Mouse (Mus musculus) forebrain, embryonic 14.5 days (tissue): ENCODE results near the gene Spen. TPM values are rescaled to one million over a fixed set of nuclear protein-coding genes. Genes with fewer than 3 reads are reported as not detected.
A peak's percentile ranks its signal among the peaks of the same experiment; 100 is the strongest.

Source experiments
- ATAC-seq: fragments of 200-750 bp; cut with Nextera tagmentation; 2 replicates; pipeline ENCODE4 v1.8.0; 2017; ENCODE audit warnings: mild to moderate bottlenecking, moderate library complexity
- DNase-seq: peaks from one replicate; pipeline ENCODE4 v3.0.0-alpha.2; 2015; ENCODE audit warnings: low spot score
- H3K27ac ChIP-seq: fragments of 300-500 bp; sonication (generic); 2 replicates; pipeline ENCODE4 v1.5.1; 2014; ENCODE audit warnings: low read depth, mild to moderate bottlenecking, control low read depth, low read length, moderate library complexity
- H3K27me3 ChIP-seq: fragments of 300-500 bp; sonication (generic); replicated peaks from 2 replicates; pipeline ENCODE4 v1.6.1; 2014; ENCODE audit warnings: low read length, control low read depth, mixed read lengths; ENCODE audit not compliant: control insufficient read depth, insufficient read depth
- H3K36me3 ChIP-seq: fragments of 300-500 bp; sonication (generic); 2 replicates; pipeline ENCODE4 v1.6.1; 2014; ENCODE audit warnings: low read length, control low read depth; ENCODE audit not compliant: control insufficient read depth, insufficient read depth
- H3K4me1 ChIP-seq: fragments of 300-500 bp; sonication (generic); 2 replicates; pipeline ENCODE4 v1.6.1; 2014; ENCODE audit warnings: antibody characterized with exemption, low read length, control low read depth; ENCODE audit not compliant: control insufficient read depth, insufficient read depth
- H3K4me2 ChIP-seq: fragments of 300-500 bp; sonication (generic); 2 replicates; pipeline ENCODE4 v1.6.1; 2014; ENCODE audit warnings: mild to moderate bottlenecking, control low read depth, low read length
- H3K4me3 ChIP-seq: fragments of 300-500 bp; sonication (generic); 2 replicates; pipeline ENCODE4 v1.5.1; 2014; ENCODE audit warnings: low read depth, low read length, control low read depth
- H3K9ac ChIP-seq: fragments of 300-500 bp; sonication (generic); 2 replicates; pipeline ENCODE4 v1.6.1; 2014; ENCODE audit warnings: mild to moderate bottlenecking, low read length, control low read depth, moderate library complexity
- H3K9me3 ChIP-seq: fragments of 300-500 bp; sonication (generic); replicated peaks from 2 replicates; pipeline ENCODE4 v1.6.1; 2016; ENCODE audit warnings: low read length, control low read depth, mixed read lengths; ENCODE audit not compliant: control insufficient read depth
- WGBS: fragments of 180-500 bp; shearing (Covaris S2); extraction: QIAGEN DNeasy Blood & Tissue Kit; methylation state at CpG from one replicate; pipeline ENCODE4 v1.1.7; 2014; 5-methylcytosine and 5-hydroxymethylcytosine counted together
- polyA plus RNA-seq: library from polyadenylated mRNA; unstranded; fragments of >200 nt; fragmentation: Nextera tagmentation; extraction: Ambion mirVana; gene quantifications from 2 replicates; pipeline ENCODE4 v1.2.1, GENCODE M21; 2014

Gene Spen
- polyA plus RNA-seq, 1 experiment from 2014 or later: 10.7 TPM

DNA sequence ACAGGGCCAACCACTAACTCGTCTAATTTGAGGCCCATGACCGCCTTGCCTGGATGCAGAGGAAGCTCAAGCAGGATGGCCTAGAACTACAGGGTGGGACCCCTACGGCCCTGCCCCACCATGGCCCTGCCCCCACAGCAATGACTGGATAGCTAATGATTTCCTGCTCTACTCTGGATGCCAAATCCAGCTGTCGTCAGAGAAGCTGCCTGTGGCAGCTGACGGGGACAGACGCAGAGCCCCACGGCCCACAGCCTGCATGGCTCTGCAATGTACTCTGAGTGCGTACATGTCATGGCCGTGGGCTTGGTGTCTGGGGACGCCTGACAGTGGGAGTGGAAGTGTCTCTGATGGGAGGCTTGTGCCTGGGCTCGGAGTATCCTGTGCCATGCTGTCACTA is 54.3 kb downstream of the Spen start:
- H3K27me3 ChIP-seq: no peaks in the 10 kb centered on the region
- H3K4me2 ChIP-seq: no peak overlapping the region
- DNase-seq: no peak
- no peaks in the 10 kb centered on the region for H3K4me1 ChIP-seq
- H3K4me3 ChIP-seq: no peak overlapping the region
- no peak overlapping the region for H3K27ac ChIP-seq
- H3K9ac ChIP-seq: no peak overlapping the region
- H3K36me3 ChIP-seq: peaks cover 94% of the 10 kb centered on the region
- 89% methylated on average over 11 of the region's 11 CpGs for WGBS
- ATAC-seq: no peak
- no peaks in the 10 kb centered on the region for H3K9me3 ChIP-seq

DNA sequence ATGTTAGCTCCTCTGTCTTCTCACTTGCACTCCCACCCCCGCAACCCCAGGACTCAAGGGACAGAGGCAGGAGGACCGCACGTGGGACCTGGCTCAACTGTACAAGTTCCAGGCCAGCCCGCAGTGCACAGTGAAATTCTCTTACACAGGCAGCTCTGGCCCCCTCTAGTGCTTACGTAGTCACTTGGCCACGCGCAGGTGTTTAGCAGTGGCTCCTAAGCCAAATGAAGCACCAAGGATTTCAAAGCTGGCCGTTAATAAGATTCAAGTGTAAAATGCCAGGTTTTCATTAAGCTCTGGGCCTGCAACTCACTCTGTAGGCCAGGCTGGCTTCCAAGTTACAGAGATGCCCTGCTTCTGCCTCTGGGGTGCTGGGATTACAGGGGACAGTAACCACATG is 59.0 kb downstream of the Spen start:
- WGBS: 90% methylated on average over 8 of the region's 8 CpGs
- peaks cover 94% of the 10 kb centered on the region for H3K36me3 ChIP-seq
- peak; percentile 16 for DNase-seq
- H3K27me3 ChIP-seq: no peaks in the 10 kb centered on the region
- H3K4me3 ChIP-seq: no peak overlapping the region
- 0 out of 2 replicates have a peak overlapping the region, but pooled peaks have one; percentile 39 for H3K27ac ChIP-seq
- H3K4me2 ChIP-seq: no peak overlapping the region
- no peaks in the 10 kb centered on the region for H3K9me3 ChIP-seq
- no peak overlapping the region for H3K9ac ChIP-seq
- H3K4me1 ChIP-seq: no peaks in the 10 kb centered on the region
- ATAC-seq: no peak

GRCm38 (mm10) chr4:141478794-141479193 is 59.6 kb downstream of the Spen start:
- H3K4me3 ChIP-seq: no peak overlapping the region
- no peak for ATAC-seq
- WGBS: 94% methylated on average over 32 of the region's 32 CpGs
- DNase-seq: no peak
- H3K36me3 ChIP-seq: peaks cover 94% of the 10 kb centered on the region
- H3K27me3 ChIP-seq: no peaks in the 10 kb centered on the region
- H3K27ac ChIP-seq: peak overlapping the region; percentile 77; the same call in 1 of the 2 replicates
- no peaks in the 10 kb centered on the region for H3K9me3 ChIP-seq
- H3K4me2 ChIP-seq: no peak overlapping the region
- H3K9ac ChIP-seq: no peak overlapping the region
- H3K4me1 ChIP-seq: no peaks in the 10 kb centered on the region

GRCm38 (mm10) chr4:141478225-141478624 is 60.2 kb downstream of the Spen start:
- H3K4me2 ChIP-seq: no peak overlapping the region
- peaks cover 94% of the 10 kb centered on the region for H3K36me3 ChIP-seq
- no peaks in the 10 kb centered on the region for H3K4me1 ChIP-seq
- no peaks in the 10 kb centered on the region for H3K27me3 ChIP-seq
- DNase-seq (no peak), ATAC-seq (no peak; the same call in 1 of the 2 replicates)
- peak overlapping the region; percentile 77 for H3K27ac ChIP-seq
- no peak overlapping the region for H3K9ac ChIP-seq
- WGBS: 81% methylated on average over 23 of the region's 23 CpGs
- no peak overlapping the region for H3K4me3 ChIP-seq
- no peaks in the 10 kb centered on the region for H3K9me3 ChIP-seq

- peak overlapping the region; percentile 53 for H3K27ac ChIP-seq
- WGBS: 70% methylated on average over 16 of the region's 16 CpGs
- peak; percentile 37; the same call in 1 of the 2 replicates for ATAC-seq
Measured at GRCm38 (mm10) chr4:141477681-141478102, 60.7 kb downstream of the Spen start.

DNA sequence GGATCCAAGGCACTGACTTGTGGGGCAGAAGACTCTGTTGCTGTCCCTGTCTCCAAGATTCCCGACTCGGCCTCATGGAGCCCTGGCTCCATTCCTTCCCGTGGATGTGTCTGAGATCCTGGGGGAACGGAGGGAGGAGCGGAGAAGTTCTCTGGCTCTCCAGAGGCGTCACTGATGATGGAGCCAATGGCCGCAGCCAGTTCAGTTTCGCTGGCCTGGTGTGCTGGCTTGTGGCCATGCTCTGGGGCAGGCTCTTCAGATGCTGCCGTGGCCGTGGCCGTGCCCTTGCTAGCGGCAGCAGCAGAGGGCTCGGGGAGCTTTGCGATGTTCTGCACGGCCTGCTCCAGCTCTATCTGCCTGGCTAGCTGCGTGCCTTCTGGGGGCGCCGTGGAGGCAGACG is 64.0 kb downstream of the Spen start:
- no peak overlapping the region for H3K9ac ChIP-seq
- H3K27me3 ChIP-seq: no peaks in the 10 kb centered on the region
- ATAC-seq (no peak), DNase-seq (no peak)
- H3K36me3 ChIP-seq: peaks cover 98% of the 10 kb centered on the region
- WGBS: 90% methylated on average over 19 of the region's 19 CpGs
- H3K4me3 ChIP-seq: no peak overlapping the region
- H3K9me3 ChIP-seq: no peaks in the 10 kb centered on the region
- H3K4me2 ChIP-seq: no peak overlapping the region
- no peaks in the 10 kb centered on the region for H3K4me1 ChIP-seq
- H3K27ac ChIP-seq: no peak overlapping the region

More at GRCm38 (mm10) chr4:141477681-141478102, 60.7 kb downstream of the Spen start:
- Histone ChIP-seq H3K27me3 (no peaks in the 10 kb centered on the region), H3K4me3 (no peak overlapping the region), H3K9me3 (no peaks in the 10 kb centered on the region), H3K36me3 (peaks cover 94% of the 10 kb centered on the region), H3K4me2 (no peak overlapping the region), H3K4me1 (no peaks in the 10 kb centered on the region), H3K9ac (no peak overlapping the region)
- peak; percentile 65 for DNase-seq

DNA sequence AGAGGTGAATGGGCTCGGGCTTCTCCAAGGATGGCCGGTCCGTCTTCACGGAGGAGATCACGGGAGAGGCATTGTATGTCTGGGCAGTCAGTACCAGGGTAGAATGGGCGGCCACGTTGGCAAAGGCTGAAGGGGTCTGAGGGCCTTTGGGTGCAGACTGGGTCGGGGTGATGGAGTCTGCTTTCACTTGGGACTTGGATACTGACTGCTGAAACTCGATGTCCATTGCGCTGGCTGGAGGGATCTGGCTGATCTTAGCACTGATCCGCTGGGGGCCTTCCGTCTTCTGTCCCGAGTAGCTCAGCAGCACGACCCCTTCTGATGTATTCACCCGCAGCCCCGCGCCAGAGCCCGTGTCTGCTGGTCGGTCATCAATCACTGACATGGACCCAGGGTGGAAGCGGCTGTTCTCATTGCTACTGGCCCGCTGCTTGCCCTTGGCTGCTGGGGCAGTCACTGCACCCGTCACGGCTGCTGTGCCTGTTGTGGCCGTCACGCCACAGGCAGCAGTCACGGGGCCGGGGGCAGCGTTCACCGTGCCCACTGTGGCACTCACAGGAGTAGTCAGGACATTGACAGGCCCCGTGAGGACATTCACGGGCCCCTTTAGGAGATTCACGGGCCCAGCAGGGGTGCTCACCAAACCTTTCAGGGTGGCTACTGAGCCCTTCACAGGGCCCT is 65.6 kb downstream of the Spen start:
- ATAC-seq (no peak), DNase-seq (no peak)
- Histone ChIP-seq H3K9me3 (no peaks in the 10 kb centered on the region), H3K4me2 (no peak overlapping the region), H3K4me1 (no peaks in the 10 kb centered on the region), H3K4me3 (no peak overlapping the region), H3K27me3 (no peaks in the 10 kb centered on the region), H3K36me3 (peaks cover 99% of the 10 kb centered on the region), H3K27ac (no peak overlapping the region), H3K9ac (no peak overlapping the region)
- 94% methylated on average over 32 of the region's 32 CpGs for WGBS

DNA sequence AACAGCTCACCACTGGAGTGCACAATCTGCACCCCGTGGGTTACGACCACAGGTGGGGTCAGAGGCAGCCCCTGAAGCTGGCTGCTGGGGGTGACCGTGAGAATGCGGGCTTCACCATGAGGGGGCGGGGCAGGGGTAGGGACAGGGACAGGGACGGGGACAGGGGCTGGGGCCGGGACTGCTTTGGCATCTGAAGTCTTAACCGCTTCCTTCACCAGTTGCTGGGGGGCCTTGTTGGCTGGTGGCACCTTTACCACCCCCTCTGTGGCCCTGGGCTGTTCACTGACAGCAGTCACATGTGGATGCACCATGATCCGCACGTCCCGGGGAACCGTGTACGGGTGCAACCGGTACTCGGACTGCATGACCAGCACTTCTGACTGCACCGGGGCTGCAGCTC is 66.9 kb downstream of the Spen start:
- no peak overlapping the region for H3K4me3 ChIP-seq
- H3K36me3 ChIP-seq: peaks cover 99% of the 10 kb centered on the region
- no peaks in the 10 kb centered on the region for H3K27me3 ChIP-seq
- ATAC-seq: no peak
- 97% methylated on average over 16 of the region's 16 CpGs for WGBS
- H3K4me2 ChIP-seq: no peak overlapping the region
- H3K9me3 ChIP-seq: no peaks in the 10 kb centered on the region
- DNase-seq: no peak
- no peak overlapping the region for H3K9ac ChIP-seq
- H3K27ac ChIP-seq: no peak overlapping the region
- no peaks in the 10 kb centered on the region for H3K4me1 ChIP-seq

- Histone ChIP-seq H3K9ac (no peak overlapping the region), H3K4me2 (no peak overlapping the region), H3K4me3 (no peak overlapping the region), H3K9me3 (no peaks in the 10 kb centered on the region), H3K36me3 (peaks cover 99% of the 10 kb centered on the region), H3K27me3 (no peaks in the 10 kb centered on the region), H3K4me1 (no peaks in the 10 kb centered on the region), H3K27ac (no peak overlapping the region)
- DNase-seq (no peak), ATAC-seq (no peak)
- 93% methylated on average over 9 of the region's 9 CpGs for WGBS
Measured at GRCm38 (mm10) chr4:141469343-141469742, 69.1 kb downstream of the Spen start.
